Mouse (Mus musculus) gastrocnemius, postnatal 25 days (tissue): Measurements from ENCODE around the gene Cbx7. TPM values are rescaled to one million over a fixed set of nuclear protein-coding genes. Genes with fewer than 3 reads are reported as not detected.

Experiments
- DNase-seq: peaks from one replicate; pipeline ENCODE4 v3.0.0; 2022
- microRNA-seq, 2 experiments: library from miRNA; unstranded; fragments of <30 nt; microRNA quantifications; one replicate each; pipeline ENCODE4 v1.2.0; 2021; ENCODE audit warnings: borderline replicate concordance in 2 of 2
- total RNA-seq, 2 experiments: library from RNA; stranded (reverse); gene quantifications; 1 replicate in 1 of 2; 2 replicates in 1 of 2; pipeline ENCODE4 v1.2.3; 2021

The Cbx7 gene
- total RNA-seq, 2 experiments from 2014 or later, result 8.6 to 11.1 TPM

- DNase-seq, result no peak
Observed at GRCm38 (mm10) chr15:79893824-79894123, 77.1 kb downstream of the Cbx7 start.

- DNase-seq, result no peak
Observed at GRCm38 (mm10) chr15:79892995-79893823, 77.7 kb downstream of the Cbx7 start.

- DNase-seq, result peak; percentile 76
Observed at GRCm38 (mm10) chr15:79892213-79892541, 78.7 kb downstream of the Cbx7 start.

- DNase-seq, result peak; percentile 52
Observed at GRCm38 (mm10) chr15:79891436-79892212, 79.3 kb downstream of the Cbx7 start, which contains the start of gene Apobec3. TSS of gene Apobec3 (plus strand) at chr15:79891659.

- no peak for DNase-seq
Observed at GRCm38 (mm10) chr15:79884820-79885219, 86.1 kb downstream of the Cbx7 start.

- DNase-seq, result peak; percentile 92
Observed at GRCm38 (mm10) chr15:79883352-79883822, 87.5 kb downstream of the Cbx7 start.

GRCm38 (mm10) chr15:79882623-79883267, 88.2 kb downstream of the Cbx7 start:
- peak; percentile 7 for DNase-seq

GRCm38 (mm10) chr15:79880477-79880876, 90.4 kb downstream of the Cbx7 start:
- peak; percentile 9 for DNase-seq

GRCm38 (mm10) chr15:79879319-79879718, 91.6 kb downstream of the Cbx7 start:
- peak; percentile 70 for DNase-seq

- DNase-seq, result peak; percentile 38
Observed at GRCm38 (mm10) chr15:79878725-79879136, 92.2 kb downstream of the Cbx7 start.

GRCm38 (mm10) chr15:79875261-79875995, 95.5 kb downstream of the Cbx7 start:
- DNase-seq, result no peak

GRCm38 (mm10) chr15:79873995-79874394, 96.9 kb downstream of the Cbx7 start:
- no peak for DNase-seq

- no peak for DNase-seq
Observed at GRCm38 (mm10) chr15:79873545-79873944, 97.4 kb downstream of the Cbx7 start.

- DNase-seq, result no peak
Observed at GRCm38 (mm10) chr15:79867260-79868002, 103.5 kb downstream of the Cbx7 start.

Small RNA genes within 50 kb of the gene (microRNA-seq; reads per million reads assigned to microRNA genes)
- 1.5 to 2.9 reads per million in 2 experiments for gene Mir7213

Other genes starting within 250 kb of the Cbx7 start
- 10 to 100 TPM; 70.7 to 76.5 TPM for gene Sun2, start 228.6 kb downstream of the Cbx7 start, total RNA-seq
- 1 to 10 TPM; 5.9 to 6.1 TPM for gene Dnal4, start 193.3 kb downstream of the Cbx7 start, total RNA-seq
- gene Nptxr, start 166.4 kb downstream of the Cbx7 start, total RNA-seq, result 1 to 10 TPM in 1 of 2 experiments, under 1 TPM in 1; 0.72 to 1.0 TPM
- gene Npcd, start 136.9 kb downstream of the Cbx7 start, total RNA-seq, result under 1 TPM in 1 of 2 experiments, not detected in 1; 0.61 TPM
- 10 to 100 TPM; 12.5 to 14.6 TPM for gene Cbx6, start 136.4 kb downstream of the Cbx7 start, total RNA-seq
- 1 to 10 TPM; 2.3 to 4.0 TPM for gene Apobec3, start 79.5 kb downstream of the Cbx7 start, total RNA-seq
- gene Pdgfb, start 43.9 kb upstream of the Cbx7 start, total RNA-seq, result 10 to 100 TPM; 13.9 to 16.7 TPM
- 10 to 100 TPM; 34.6 to 37.7 TPM for gene Syngr1, start 120.2 kb upstream of the Cbx7 start, total RNA-seq
- 10 to 100 TPM; 48.4 to 80.1 TPM for gene Rpl3, start 120.7 kb upstream of the Cbx7 start, total RNA-seq
- gene Tab1, start 162.0 kb upstream of the Cbx7 start, total RNA-seq, result 10 to 100 TPM; 13.8 to 14.6 TPM
- gene Mgat3, start 202.6 kb upstream of the Cbx7 start, total RNA-seq, result 1 to 10 TPM in 1 of 2 experiments, under 1 TPM in 1; 0.87 to 1.1 TPM